Mouse (Mus musculus) retina, embryonic 14.5 days (tissue): Measurements from ENCODE around the gene Pon3.
"Not testable (repeated sequence)": the region's sequence is repeated elsewhere in the genome, so short reads cannot be mapped to it uniquely, and the experiment has no call there.

Source experiments
- DNase-seq: peaks from one replicate; pipeline ENCODE4 v3.0.0-alpha.2; 2015; ENCODE audit warnings: low spot score

The Pon3 gene

DNA sequence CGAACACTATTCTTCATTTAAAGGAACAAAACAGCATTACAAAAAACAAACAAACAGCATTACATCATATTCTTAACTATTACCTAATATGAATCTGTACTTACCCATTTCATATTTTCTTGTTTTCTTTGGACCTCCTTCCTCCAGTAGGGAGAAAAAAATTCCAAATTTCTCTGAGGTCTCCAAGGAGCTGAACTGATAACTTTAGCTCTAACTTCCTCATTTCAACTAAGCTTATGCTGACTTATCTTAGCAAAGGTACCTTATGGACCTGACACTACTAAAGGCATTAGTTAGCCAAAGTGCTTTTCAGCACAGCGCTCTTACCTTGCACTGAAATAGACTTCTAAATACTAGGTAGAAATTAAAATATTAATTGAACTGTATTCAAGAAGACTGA is 1.2 kb downstream of the Pon3 start:
- DNase-seq, result no peak

GRCm38 (mm10) chr6:5245926-5246325 is 10.2 kb downstream of the Pon3 start:
- DNase-seq, result no peak

DNA sequence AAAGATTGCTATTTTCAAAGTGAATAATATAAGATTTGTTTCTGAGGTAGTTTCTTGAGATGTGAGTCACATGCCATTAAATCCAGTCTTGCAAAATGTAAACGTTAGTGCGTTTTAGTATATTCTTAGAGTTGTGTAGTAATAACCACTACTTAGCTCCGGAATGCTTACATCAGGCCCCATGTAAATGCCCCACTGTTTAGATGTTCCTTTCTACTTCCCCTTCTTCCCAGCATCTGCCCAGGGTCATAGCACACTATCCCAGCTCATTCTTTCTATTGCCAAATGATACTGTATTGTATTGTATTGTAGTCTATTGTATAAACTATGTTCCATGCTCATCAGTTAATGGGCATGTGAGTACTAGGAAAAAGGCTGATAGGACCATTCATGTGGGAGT is 17.3 kb downstream of the Pon3 start:
- DNase-seq, result no peak

DNA sequence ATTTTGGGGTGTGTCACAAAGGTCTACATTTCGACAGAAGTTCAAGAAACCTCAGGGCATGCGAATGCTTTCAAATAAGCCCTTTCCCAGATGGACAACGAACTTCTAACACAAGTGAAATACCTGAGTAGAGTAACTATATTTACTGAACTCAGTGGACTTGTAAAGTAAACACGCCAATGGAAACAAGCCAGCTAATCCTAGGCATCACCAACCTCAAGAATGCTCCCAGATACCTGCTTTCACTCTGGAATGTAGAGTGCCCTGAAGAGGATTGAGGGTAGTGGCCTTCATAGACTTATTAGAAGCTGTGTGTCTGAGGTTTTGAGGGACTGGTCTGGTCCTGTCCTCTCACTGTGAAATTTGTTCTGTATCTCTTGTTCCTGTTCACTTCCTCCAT is 18.6 kb downstream of the Pon3 start:
- DNase-seq, result no peak

GRCm38 (mm10) chr6:5236843-5237371 is 19.2 kb downstream of the Pon3 start:
- no peak for DNase-seq

- DNase-seq, result no peak
Measured at GRCm38 (mm10) chr6:5234563-5234962, 21.5 kb downstream of the Pon3 start.

GRCm38 (mm10) chr6:5233812-5234211 is 22.3 kb downstream of the Pon3 start:
- DNase-seq, result no peak

GRCm38 (mm10) chr6:5232022-5232421 is 24.1 kb downstream of the Pon3 start:
- DNase-seq, result no peak

GRCm38 (mm10) chr6:5230261-5230660 is 25.8 kb downstream of the Pon3 start:
- no peak for DNase-seq

DNA sequence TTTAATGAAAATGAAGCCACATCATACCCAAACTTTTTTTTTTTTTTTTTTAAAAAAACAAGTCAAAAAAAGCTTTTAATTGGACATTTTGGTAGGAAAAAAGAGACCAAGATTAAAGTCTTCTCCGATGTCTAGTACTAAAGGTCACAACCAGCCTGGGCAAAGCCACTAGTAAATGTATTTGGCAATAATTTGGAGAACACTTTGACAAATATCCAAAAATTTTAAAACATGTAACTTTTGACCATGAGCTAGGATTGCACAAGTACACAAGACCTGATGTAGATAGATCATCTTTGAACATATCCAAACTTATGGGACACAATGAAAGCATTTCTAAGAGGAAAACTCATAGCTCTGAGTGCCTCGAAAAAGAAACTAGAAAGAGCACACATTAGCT is 32.5 kb downstream of the Pon3 start:
- not testable (repeated sequence) for DNase-seq

- DNase-seq, result no peak
Measured at GRCm38 (mm10) chr6:5222080-5222479, 34.0 kb downstream of the Pon3 start.

DNA sequence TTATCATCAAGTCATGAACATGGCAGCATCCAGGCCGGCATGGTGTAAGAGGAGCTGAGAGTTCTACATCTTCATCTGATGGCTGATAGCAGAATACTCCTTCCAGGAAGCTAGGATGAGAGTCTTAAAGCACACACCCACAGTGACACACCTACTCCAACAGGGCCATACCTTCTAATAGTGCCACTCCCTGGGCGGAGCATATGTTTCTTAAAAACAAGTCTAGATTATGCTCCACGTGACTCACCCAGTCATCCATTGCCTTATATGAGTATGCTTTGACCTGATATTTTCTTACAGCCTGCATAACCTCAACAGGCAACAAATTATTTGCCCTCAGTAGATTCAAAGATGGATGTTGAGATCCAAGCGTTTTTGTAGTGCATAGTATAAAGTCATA is 37.9 kb downstream of the Pon3 start:
- no peak for DNase-seq

DNA sequence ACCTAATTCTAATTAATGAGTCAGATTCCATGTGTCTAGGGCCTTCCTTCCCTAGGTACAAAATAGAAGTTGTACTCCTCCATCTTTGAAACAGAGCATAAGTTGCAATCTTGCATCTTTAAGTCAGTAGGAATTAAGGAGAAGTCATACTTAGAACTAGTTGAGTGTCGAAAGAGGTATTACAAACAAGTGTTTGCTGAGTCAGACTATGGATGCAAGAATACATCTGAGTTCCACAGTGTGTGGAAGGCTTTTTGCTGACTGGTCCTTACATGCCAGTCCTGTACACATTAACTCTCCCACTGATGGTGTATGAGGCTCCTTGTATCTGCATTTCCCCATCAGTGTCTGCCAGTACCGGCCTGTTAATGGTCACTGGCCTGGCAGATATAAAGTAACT is 48.3 kb downstream of the Pon3 start:
- no peak for DNase-seq

DNA sequence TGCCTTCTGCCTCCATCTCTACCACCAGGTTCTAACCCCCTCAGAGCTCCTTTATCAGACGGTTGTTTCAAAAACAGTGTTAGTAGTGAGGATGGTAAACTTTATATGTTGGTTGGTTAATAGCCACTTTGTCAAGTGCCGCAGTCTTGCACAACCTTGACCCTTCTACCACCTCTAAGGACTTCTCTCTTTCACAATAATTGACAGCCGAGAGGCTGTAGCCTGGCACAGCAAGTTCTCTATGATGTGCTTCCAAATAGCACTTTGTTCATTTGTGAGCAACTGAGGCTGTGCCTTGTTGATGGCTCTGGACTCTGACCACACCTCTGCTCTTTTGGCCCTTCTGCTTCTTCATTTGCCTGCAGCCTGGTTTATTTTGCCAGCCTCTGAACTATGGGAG is 56.2 kb downstream of the Pon3 start:
- no peak for DNase-seq

DNA sequence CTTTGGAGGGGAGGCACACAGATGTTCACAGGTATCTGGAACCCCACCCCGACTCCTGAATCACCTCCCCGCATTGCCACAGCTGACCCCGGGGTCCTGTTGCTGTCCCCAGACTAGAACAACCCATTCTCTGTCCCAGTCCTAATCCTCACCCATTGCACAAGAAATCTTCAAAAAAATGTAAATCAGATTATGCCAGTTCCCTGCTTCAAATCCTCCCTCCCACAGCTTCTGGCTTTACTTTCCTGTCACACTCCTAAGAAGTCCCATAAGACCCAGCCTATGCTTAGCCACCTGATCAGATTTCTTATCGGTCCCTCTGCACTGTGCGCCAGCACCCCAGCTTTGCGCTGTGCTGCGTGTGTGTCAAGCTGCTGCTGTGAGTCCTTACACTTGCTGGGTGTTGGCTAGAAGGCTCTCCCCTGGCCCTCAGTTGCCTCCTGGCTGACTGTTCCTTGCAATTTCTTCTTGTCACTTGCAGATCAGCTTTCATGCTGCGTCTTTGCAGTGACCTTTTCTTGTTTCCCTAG is 56.6 kb downstream of the Pon3 start:
- no peak for DNase-seq

DNA sequence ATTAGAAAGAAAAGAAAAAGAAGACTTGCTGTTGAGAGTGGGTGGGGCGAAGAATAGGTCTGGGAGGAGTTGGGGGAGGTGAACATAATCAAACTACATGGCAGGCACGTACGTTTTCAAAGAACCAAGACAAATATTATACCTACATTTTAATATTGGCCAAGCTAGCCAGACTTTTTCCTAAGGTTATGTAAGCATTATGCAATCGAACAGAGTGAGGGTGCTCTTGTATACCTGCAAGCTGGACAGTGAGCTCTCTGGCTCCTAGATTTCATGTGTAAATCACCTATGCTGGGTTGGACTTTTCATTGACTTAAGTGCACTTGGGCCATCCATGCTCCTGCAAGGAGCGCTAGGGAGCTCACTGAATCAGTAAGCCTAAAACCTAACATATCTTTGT is 57.5 kb downstream of the Pon3 start:
- DNase-seq, result no peak

GRCm38 (mm10) chr6:5193693-5194092 is 62.4 kb downstream of the Pon3 start, which contains the start of gene Pon1:
TSS of gene Pon1 (minus strand) at chr6:5193946.
- no peak for DNase-seq

DNA sequence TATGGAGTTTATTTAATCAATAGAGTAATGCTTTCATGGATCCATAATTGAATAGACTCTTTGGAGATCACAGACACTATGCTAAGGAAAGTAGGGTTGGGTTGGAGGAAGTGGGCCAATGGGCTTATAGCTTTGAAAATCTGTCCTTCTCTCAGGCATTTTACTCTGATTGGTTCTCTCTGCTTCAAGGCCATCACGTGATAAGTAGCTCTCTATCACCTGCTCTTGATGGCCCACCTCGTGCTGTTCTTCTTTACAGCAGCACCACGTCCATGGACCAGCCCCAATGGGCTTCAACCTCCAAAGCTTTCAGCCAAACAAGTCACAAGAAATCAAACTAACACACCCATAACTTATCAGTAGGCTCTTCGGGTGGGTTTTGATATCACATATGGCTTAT is 65.3 kb downstream of the Pon3 start:
- no peak for DNase-seq

DNA sequence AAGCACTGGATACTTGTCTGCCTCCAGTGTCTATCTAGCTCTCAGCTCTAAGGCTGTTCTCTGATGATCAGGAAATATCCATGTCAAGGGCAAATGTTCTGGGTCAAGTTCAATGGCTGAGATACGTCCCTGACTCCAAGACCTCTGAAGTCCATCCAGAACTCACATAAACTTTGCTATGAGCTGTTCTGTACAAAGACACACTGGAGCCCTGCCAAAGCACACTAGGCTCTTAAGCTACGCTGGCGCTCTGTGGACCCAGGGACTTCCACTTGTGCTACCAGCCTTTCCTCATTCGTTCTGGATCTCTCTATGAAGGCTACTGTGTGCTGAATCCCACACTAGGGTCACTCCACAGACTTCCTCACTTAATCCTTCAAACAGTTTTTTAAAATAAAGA is 66.6 kb downstream of the Pon3 start:
- no peak for DNase-seq

- no peak for DNase-seq
Measured at GRCm38 (mm10) chr6:5188938-5189337, 67.1 kb downstream of the Pon3 start.

DNA sequence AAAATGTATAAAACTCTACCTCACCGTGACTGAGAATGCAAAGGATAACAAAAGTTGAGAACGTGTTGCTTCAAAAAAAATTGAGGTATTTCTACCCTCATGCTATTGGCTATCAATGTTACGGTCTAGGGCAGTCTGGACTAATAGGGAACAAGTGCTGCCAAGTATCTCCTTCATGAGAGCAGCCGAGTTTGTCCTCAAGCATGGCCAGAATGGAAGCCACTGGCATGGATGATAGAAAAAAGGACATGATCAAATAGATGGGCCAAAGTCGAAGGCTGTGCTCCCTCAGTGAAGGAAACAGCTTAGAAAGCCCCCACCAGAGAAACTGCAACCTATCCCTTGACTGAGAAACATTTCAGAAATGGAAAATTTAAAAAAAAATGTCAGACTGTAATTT is 68.0 kb downstream of the Pon3 start:
- DNase-seq, result no peak

DNA sequence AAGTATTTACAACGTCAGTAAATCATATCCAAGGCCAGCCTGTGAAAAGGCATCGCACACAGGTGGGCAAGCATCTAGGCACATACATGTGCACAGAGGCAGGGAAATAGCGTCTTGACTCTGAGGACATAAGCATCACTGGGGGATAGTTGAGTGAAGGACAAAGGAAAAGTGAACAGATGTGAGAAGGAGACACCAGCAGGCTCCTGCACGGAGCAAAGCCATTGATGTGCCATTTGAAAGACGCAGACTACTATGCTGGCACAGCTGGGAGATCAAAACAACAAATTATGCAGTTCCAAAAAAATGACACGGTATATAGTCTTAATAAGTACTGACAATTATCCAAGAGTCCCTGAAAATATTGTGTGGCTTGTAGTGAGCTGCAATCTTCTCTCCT is 68.5 kb downstream of the Pon3 start:
- DNase-seq, result no peak

DNA sequence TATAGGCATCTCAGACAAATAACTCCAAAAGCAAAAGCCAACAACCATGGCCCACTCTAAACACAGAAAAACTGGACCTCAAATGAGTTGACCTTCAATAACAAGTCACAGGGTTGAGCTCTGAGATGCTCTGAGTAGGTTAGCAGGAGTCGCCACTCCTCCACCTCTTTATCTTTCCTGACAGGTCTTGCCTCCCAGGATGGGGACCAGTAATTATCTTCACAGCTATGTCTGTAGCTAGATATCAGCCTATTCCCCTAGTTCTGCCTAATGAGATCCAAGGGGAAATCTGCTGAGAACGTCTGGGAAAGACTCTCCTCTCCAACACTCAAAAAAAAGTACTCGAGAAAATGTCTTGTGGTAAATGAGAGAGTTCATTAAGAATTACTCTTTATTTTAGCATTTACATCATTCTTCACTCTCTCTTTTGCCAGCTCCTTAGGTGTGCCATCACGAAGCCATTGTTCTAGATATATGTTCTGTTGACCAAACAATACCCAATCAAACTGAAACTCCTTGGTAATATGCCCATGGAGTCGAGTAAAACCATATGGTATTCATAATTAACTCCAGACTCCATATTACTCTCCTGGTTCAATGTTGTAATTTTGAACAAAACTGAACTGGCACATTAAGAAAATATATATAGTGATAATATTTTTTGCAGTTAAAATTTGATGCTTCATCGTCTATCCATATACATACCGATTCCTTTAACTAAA is 69.7 kb downstream of the Pon3 start:
- no peak for DNase-seq

GRCm38 (mm10) chr6:5180645-5181044 is 75.4 kb downstream of the Pon3 start:
- DNase-seq, result no peak
